ENCODE assay signal across 8 mouse cellular contexts in genomic region chr8:57488312-57488765, GRCm38 (mm10). TPM values are rescaled to one million over a fixed set of nuclear protein-coding genes. Genes with fewer than 3 reads are reported as not detected.
DNase-seq lines count a peak whose midpoint lies in the region; ATAC-seq and TF ChIP-seq lines count a peak whose summit lies in the region.

No protein-coding gene starts in this region.

- 0 out of 2 replicates have a peak, but pooled peaks cover 2% of the 10 kb centered on the region for H3K4me1 ChIP-seq in midbrain, postnatal 0 days (ENCODE audit: insufficient read depth, low read length)

- under 1% methylated on average over 25 of the region's 25 CpGs for WGBS in midbrain, postnatal 0 days

- H3K4me2 ChIP-seq in midbrain, postnatal 0 days (ENCODE audit: low read depth, low read length, poor library complexity, severe bottlenecking), result peak overlapping the region; percentile 77

- no peak overlapping the region for H3K9ac ChIP-seq in midbrain, postnatal 0 days (replicated peaks; ENCODE audit: low read length, poor library complexity, severe bottlenecking)

- no peaks in the 10 kb centered on the region for H3K27me3 ChIP-seq in midbrain, postnatal 0 days (ENCODE audit: insufficient read depth, low read length)
- H3K27me3 ChIP-seq in splenic B cell, adult 2 months (ENCODE audit: control insufficient read depth, insufficient read depth, low read length, poor library complexity, severe bottlenecking), result no peaks in the 10 kb centered on the region

- H3K9me3 ChIP-seq in midbrain, postnatal 0 days (ENCODE audit: low read length), result no peaks in the 10 kb centered on the region

- H3K27ac ChIP-seq in midbrain, postnatal 0 days (ENCODE audit: low read depth, low read length), result 0 out of 2 replicates have a peak overlapping the region, but pooled peaks have one; percentile 32

- TF ChIP-seq CTCF in midbrain, postnatal 0 days (IDR thresholded peaks at IDR 0.05), result no peak

- peak overlapping the region; percentile 87 for H3K4me3 ChIP-seq in midbrain, postnatal 0 days (ENCODE audit: low read depth, low read length)

- no peaks in the 10 kb centered on the region for H3K36me3 ChIP-seq in midbrain, postnatal 0 days (ENCODE audit: insufficient read depth, low read length)
- H3K36me3 ChIP-seq in splenic B cell, adult 2 months (ENCODE audit: control insufficient read depth, insufficient read depth, low read length, poor library complexity, severe bottlenecking), result no peaks in the 10 kb centered on the region

- peak; percentile 47; the same call in 1 of the 2 replicates for ATAC-seq in midbrain, postnatal 0 days (ENCODE audit: low FRiP score)

- DNase-seq in 3T3-L1 (ENCODE audit: low read depth, low spot score) (peak; percentile 70), liver (peak; percentile 93)
- DNase-seq in adrenal gland, adult 18-20 months (ENCODE audit: low spot score in 2 of 2), result peak; percentile 46 to 47
- DNase-seq in embryo, embryonic 9.5 days (ENCODE audit: extremely low spot score), result peak; percentile 82
- DNase-seq in heart, adult 18-20 months, result peak; percentile 74 to 77
- DNase-seq in kidney, adult 18-20 months, result peak; percentile 78
- DNase-seq in midbrain, postnatal 0 days (ENCODE audit: low spot score), result peak; percentile 66
- peak; percentile 86 for DNase-seq in splenic B cell, adult 2 months (ENCODE audit: low read depth, low spot score)

RNA-seq across cellular contexts. Expression of gene Sap30, which starts 0.7 kb away (rescaled TPM):
- total RNA-seq in adrenal gland, adult 18-20 months (2021), result 10 to 100 TPM; 11.9 to 14.4 TPM
- 10 to 100 TPM in 1 of 2 experiments, 1 to 10 TPM in 1; 9.6 to 15.4 TPM for total RNA-seq in heart, adult 18-20 months (2021)
- total RNA-seq in midbrain, postnatal 0 days (2014; rRNA removed), result 18.0 and 21.0 TPM in 2 replicates
- 14.4 and 14.6 TPM in 2 replicates for polyA plus RNA-seq in midbrain, postnatal 0 days (2015; fragmentation: Nextera tagmentation; extraction: Ambion mirVana)

RNA-seq across cellular contexts. Expression of gene Hmgb2, which starts 23.4 kb away (rescaled TPM):
- 1 to 10 TPM; 5.1 to 5.3 TPM for total RNA-seq in adrenal gland, adult 18-20 months (2021)
- total RNA-seq in heart, adult 18-20 months (2021), result 10 to 100 TPM in 1 of 2 experiments, 1 to 10 TPM in 1; 8.6 to 12.6 TPM
- total RNA-seq in midbrain, postnatal 0 days (2014; rRNA removed), result 11.2 and 12.3 TPM in 2 replicates
- 34.8 and 50.4 TPM in 2 replicates for polyA plus RNA-seq in midbrain, postnatal 0 days (2015; fragmentation: Nextera tagmentation; extraction: Ambion mirVana)

RNA-seq across cellular contexts. Expression of gene Scrg1, which starts 32.6 kb away (rescaled TPM):
- under 1 TPM in 1 of 2 experiments, not detected in 1; 0.46 TPM for total RNA-seq in adrenal gland, adult 18-20 months (2021)
- not detected for total RNA-seq in heart, adult 18-20 months (2021)
- total RNA-seq in midbrain, postnatal 0 days (2014; rRNA removed), result 11.2 and 16.3 TPM in 2 replicates
- polyA plus RNA-seq in midbrain, postnatal 0 days (2015; fragmentation: Nextera tagmentation; extraction: Ambion mirVana), result 35.2 and 37.7 TPM in 2 replicates

Comparison
In these comparisons a context has a peak if more than half of its experiments do, and no peak if none do; other contexts are left out.
1. Peak in every context shown above with its lines: DNase-seq, ATAC-seq, H3K4me3 ChIP-seq and H3K27ac ChIP-seq.